Mouse (Mus musculus) left cerebral cortex, postnatal 14 days (tissue): ENCODE measurements around the gene Blcap. TPM values are rescaled to one million over a fixed set of nuclear protein-coding genes. Genes with fewer than 3 reads are reported as not detected.
"Not testable (repeated sequence)": the region's sequence is repeated elsewhere in the genome, so short reads cannot be mapped to it uniquely, and the experiment has no call there.

Experiments
- DNase-seq, 2 experiments: peaks; one replicate each; pipeline ENCODE4 v3.0.0; 2021 to 2022; ENCODE audit warnings: low spot score in 2 of 2, mixed read lengths in 1 of 2
- intact Hi-C: fragments of 180-260 bp; cut with DNase I; formaldehyde crosslinking; loops from one replicate; pipeline ENCODE4 v1.15.1; 2025
- long read RNA-seq, 2 experiments: library from polyadenylated mRNA; stranded (forward); transcript quantifications; one replicate each; pipeline ENCODE4 v2.0.0; 2021
- total RNA-seq, 2 experiments: library from RNA; stranded (reverse); gene quantifications; 2 replicates each; pipeline ENCODE4 v1.2.3; 2021

Blcap gene
- total RNA-seq: 100 to 1,000 TPM; 103 to 116 TPM
- long read RNA-seq, experiment 1, transcript Blcap-201 (2 exons, 2,108 nt): minor isoform, 7 of 196 reads
- long read RNA-seq, experiment 1, transcript Blcap-202 (2 exons, 2,056 nt): major isoform, 175 of 196 reads
- long read RNA-seq, experiment 1, partial matches to known transcripts: 0 of 196 reads
- long read RNA-seq, experiment 1, other reads (novel, unspliced or antisense): 14 of 196 reads
- long read RNA-seq, experiment 2, transcript Blcap-202 (2 exons, 2,056 nt): major isoform, 179 of 204 reads
- long read RNA-seq, experiment 2, transcript Blcap-201 (2 exons, 2,108 nt): minor isoform, 11 of 204 reads
- long read RNA-seq, experiment 2, partial matches to known transcripts: 0 of 204 reads
- long read RNA-seq, experiment 2, other reads (novel, unspliced or antisense): 14 of 204 reads

GRCm38 (mm10) chr2:157571224-157571832, at the start of gene Blcap:
Gene Blcap (minus strand): TSS chr2:157571274.
- intact Hi-C loops: loop anchor here (2.0 to 5.0 kb wide), 2 partner anchors 231 to 279 kb away; no protein-coding TSS in a partner anchor

GRCm38 (mm10) chr2:157618393-157618792, 47.3 kb upstream of the Blcap start:
- no peak for DNase-seq
- intact Hi-C loops: no loop called here

More at GRCm38 (mm10) chr2:157571224-157571832, at the start of gene Blcap:
- peak; percentile 70 to 78 for DNase-seq

GRCm38 (mm10) chr2:157613997-157614396, 42.9 kb upstream of the Blcap start:
- intact Hi-C loops: no loop called here

GRCm38 (mm10) chr2:157611735-157612134, 40.7 kb upstream of the Blcap start:
- intact Hi-C loops: no loop called here
- no peak for DNase-seq

More at GRCm38 (mm10) chr2:157613997-157614396, 42.9 kb upstream of the Blcap start:
- no peak for DNase-seq

GRCm38 (mm10) chr2:157607542-157608236, 36.6 kb upstream of the Blcap start:
- no peak for DNase-seq
- intact Hi-C loops: loop anchor here (5.0 to 10.0 kb wide), 2 partner anchors 447 to 740 kb away; no protein-coding TSS in a partner anchor

- intact Hi-C loops: loop anchor here (2.0 to 10.0 kb wide), 3 partner anchors 450 to 742 kb away; no protein-coding TSS in a partner anchor
- peak; percentile 59 to 88 for DNase-seq
These were observed 34.1 kb upstream of the Blcap start for GRCm38 (mm10) chr2:157605025-157605675.

DNA sequence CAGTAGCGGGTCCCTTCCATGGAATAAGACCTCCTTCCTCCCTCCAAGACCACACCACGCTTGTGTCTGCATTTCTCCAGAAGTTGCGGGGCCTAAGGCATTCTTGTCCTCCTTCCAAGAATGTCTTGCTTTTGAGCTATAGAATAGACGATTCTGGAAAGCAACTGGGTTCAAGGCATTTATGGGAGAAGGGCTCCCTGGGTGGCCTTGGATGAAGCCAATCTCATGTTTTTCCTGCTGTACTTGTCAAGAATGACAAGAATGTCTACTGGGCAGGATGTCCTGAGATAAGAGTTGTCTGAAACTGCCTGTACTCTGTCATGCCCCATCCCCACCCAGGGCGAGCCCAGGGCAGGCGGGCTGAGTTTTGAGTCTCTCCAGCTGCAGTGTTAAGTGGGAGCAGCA, 30.4 kb upstream of the Blcap start:
- intact Hi-C loops: loop anchor here (10.0 kb wide), 1 partner anchor 453 kb away; no protein-coding TSS in a partner anchor
- no peak for DNase-seq

DNA sequence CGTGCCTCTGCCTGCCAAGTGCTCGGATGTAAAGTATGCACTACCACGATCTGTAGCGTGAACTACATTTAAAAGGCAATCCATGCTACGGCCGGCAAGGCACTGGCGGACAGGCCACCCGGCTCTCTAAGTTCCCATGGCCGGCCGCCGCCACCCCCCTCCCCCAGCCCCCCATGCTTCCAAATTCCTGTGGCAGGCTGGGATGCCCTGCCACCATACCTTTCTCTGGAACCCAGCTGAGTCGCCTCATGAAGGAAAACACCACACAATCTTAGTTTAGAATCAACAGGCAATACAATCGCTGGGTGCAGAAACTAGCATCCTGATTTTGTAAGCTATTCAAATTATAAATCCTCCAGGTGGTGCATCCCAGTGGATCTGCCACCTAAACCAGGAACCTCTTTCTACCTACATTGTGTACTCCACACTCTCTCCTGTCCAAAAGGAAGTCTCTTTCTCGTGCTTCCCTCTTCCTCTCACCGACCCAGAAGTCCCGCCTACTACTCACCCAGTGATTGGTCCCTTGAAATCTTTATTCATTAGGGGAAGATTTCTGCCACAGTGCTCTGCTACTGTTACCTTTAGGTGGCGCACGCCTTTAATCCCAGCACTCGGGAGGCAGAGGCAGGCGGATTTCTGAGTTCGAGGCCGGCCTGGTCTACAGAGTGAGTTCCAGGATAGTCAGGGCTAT, 25.9 kb upstream of the Blcap start:
- DNase-seq: no peak
- intact Hi-C loops: no loop called here

- DNase-seq, intact Hi-C loops: not testable (repeated sequence)
These were observed 14.3 kb upstream of the Blcap start for GRCm38 (mm10) chr2:157585351-157585750.

DNA sequence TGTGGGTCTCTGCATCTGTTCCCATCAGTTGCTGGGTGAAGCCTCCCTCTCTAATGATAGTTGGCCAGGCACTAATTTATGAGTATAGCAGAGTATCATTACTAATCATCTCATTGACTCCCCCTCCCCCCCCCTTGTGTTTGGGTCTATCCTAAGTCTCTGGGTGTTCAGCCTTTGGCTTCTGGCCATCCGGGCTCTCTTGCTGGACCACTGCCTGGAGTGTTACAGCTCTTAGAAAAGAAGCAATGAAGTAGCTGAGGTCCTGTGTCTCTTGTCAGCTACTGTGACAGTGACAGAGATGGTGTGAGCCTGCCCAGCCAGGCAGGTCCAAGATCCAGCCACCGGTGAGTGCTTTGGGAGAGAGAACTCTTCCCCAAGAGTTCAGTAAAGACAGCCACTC, 1.7 kb upstream of the Blcap start:
- intact Hi-C loops: loop anchor here (5.0 kb wide), 1 partner anchor 280 kb away; no protein-coding TSS in a partner anchor

GRCm38 (mm10) chr2:157569796-157570485, 1.1 kb downstream of the Blcap start:
- intact Hi-C loops: loop anchor here (2.0 to 5.0 kb wide), 3 partner anchors 98 to 278 kb away; no protein-coding TSS in a partner anchor
- no peak for DNase-seq

More for the DNA sequence above, 1.7 kb upstream of the Blcap start:
- no peak for DNase-seq

DNA sequence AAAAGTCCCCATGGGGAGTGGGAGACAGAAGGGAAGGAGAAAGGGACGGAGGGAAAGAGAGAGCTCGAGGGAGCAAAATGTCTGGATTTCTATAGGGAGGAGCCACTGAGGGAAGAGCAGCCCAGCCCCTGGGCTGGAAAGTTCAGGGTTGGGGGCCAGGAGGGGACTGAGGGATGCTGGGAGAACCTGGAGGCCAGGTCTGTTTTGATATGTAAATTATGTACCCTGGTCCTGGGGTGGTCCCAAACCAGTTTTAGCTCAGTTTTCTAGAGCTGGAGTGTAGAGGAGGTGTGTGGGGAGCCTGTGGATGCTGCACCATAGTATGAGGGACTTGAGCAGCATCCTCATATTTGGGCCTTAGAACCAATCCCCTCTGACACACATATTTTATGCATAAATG, 2.2 kb downstream of the Blcap start:
- intact Hi-C loops: loop anchor here (5.0 kb wide), 1 partner anchor 97 kb away; no protein-coding TSS in a partner anchor
- DNase-seq: no peak

GRCm38 (mm10) chr2:157567235-157567961, 3.7 kb downstream of the Blcap start:
- intact Hi-C loops: loop anchor here (5.0 kb wide), 1 partner anchor 95 kb away; no protein-coding TSS in a partner anchor
- no peak for DNase-seq

- intact Hi-C loops: loop anchor here (5.0 kb wide), 1 partner anchor 94 kb away; no protein-coding TSS in a partner anchor
- peak; percentile 79 to 85 for DNase-seq
These were observed 4.7 kb downstream of the Blcap start for GRCm38 (mm10) chr2:157566260-157566952.

DNA sequence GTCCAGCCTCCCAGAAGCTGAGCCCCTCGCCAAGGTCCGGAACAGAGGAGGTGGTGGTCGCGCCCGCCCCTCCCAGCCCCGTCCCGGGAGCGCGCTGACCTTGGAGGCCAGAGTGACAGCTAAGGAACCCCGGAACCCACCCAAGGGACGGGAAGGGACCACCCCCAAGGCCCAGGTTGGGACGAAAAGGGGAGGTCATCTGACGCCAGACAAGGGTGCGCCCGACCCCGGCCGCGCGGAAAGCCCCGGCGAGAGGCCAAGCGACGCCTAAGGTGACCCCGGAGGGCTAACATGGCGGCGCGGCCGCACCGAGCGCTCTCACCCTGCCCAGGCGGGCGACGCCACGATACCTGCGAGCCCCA, 5.2 kb downstream of the Blcap start:
- intact Hi-C loops: loop anchor here (5.0 kb wide), 1 partner anchor 94 kb away; no protein-coding TSS in a partner anchor
- no peak for DNase-seq

DNA sequence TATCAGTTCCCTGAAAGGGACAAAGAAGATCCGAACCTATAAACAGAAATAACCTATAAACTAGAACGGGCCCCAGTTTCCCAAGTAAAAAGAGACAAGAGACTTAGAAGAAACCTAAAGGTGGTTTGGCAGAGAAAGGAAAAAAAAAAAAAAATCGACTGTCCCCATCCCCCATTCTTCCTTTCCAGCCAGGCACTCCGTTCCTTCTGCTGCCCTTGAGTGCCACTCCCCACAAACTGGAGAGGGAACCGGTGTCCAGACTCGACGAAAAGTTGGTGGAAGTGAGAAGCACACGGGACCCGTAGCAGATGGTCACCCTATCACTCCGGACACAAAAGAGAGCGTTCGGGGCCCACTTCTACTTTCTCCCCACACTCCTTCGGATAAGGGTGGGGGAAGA, 5.6 kb downstream of the Blcap start:
- intact Hi-C loops: loop anchor here (5.0 kb wide), 1 partner anchor 93 kb away; no protein-coding TSS in a partner anchor
- no peak for DNase-seq
